Mouse (Mus musculus): ENCODE results near the gene Pfas. TPM values are rescaled to one million over a fixed set of nuclear protein-coding genes. Genes with fewer than 3 reads are reported as not detected.
"Not testable (repeated sequence)": the region's sequence is repeated elsewhere in the genome, so short reads cannot be mapped to it uniquely, and the experiment has no call there.

Gene Pfas
- polyA plus RNA-seq, 1 experiment from 2014 or later: 32.1 TPM

DNA sequence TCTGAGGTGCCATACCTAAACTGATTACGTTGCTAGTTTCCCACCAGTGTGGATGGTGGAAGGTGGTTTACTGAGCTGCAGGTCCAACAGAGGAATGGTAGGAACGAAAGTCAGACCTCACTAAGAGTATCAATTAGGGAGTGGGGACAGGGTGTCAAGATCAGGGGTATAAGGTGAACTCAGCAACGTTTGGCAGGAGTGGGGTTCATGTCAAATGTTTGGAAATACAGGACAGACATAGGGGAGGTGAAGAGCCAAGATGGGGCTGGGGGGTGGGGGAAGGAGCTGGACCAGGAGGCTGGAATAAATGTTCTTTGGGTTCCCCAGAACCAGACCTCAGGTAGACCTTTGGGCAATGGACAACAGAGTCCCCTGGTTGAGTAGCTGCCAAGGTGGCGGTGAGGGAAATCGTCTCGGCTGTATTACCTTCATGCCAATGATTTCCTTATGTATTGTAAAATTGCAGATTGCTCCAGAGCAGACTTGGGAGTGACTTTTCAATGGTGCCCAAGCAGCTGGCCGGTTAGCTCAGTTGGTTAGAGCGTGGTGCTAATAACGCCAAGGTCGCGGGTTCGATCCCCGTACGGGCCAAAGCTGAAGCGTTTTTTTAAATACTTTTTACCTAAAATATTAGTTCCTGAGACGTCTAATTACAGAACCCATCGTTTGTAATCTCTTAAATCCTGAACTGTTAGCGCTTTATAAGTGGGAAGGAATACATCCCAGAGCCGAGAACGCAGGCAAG, 28.4 kb upstream of the Pfas start:
- peak overlapping the region; percentile 68 for H3K4me3 ChIP-seq (replicated peaks)
- H3K9ac ChIP-seq: peak overlapping the region; percentile 68
- H3K9me3 ChIP-seq: no peaks in the 10 kb centered on the region
- H3K4me2 ChIP-seq (replicated peaks): peak overlapping the region; percentile 62
- H3K4me1 ChIP-seq (replicated peaks): peaks cover 11% of the 10 kb centered on the region
- H3K27me3 ChIP-seq (replicated peaks): no peaks in the 10 kb centered on the region
- H3K27ac ChIP-seq: peak overlapping the region; percentile 84
- H3K36me3 ChIP-seq: peaks cover 26% of the 10 kb centered on the region
- 8% methylated on average over 20 of the region's 20 CpGs for WGBS
- ATAC-seq: peak; percentile 17; the same call in 1 of the 2 replicates

DNA sequence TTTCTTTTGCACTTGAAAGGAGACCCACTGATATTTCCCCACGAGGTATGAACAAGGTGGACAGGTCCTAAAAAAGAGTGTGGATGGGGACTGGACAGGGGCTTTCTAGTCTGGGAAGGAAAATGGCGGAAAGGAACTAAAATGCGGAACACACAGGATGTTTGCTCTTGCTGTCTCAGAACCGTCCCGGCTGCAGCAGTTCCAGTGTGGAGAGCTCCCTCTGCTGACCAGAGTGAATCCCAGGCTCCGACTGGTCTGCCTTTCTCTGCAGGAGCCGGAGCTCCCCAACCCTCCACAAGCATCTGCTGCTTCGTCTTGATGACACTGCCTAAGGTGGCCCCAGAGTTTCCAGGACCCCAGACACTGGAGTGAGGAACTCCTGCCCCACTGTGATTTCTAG, 27.6 kb upstream of the Pfas start:
- ATAC-seq: peak; percentile 21; the same call in 1 of the 2 replicates
- Histone ChIP-seq H3K27me3 (replicated peaks) (no peaks in the 10 kb centered on the region), H3K36me3 (peaks cover 34% of the 10 kb centered on the region), H3K9me3 (no peaks in the 10 kb centered on the region), H3K4me2 (replicated peaks) (peak overlapping the region; percentile 62), H3K9ac (no peak overlapping the region), H3K4me3 (replicated peaks) (peak overlapping the region; percentile 68; the same call in 1 of the 2 replicates), H3K27ac (peak overlapping the region; percentile 68), H3K4me1 (replicated peaks) (peaks cover 11% of the 10 kb centered on the region)
- WGBS: 5% methylated on average over 8 of the region's 8 CpGs

DNA sequence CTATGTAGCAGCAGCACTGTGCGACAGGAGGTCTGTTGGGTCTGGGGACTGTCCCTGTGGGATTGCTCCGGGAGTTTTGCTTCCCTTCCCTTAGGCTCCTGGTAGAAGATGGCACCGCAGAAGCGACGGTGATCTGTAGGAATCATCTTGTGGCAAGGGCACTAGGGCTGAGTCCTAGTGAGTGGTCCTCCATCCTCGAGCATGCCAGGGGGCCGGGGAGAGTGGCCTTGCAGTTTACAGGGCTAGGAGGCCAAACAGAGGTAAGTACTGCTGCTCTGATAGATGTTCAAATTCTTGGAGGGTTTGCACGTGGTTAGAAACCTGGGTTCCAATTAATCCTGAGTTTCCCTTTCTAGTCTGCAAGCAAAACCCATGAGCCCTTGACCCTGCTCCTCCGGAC, 27.2 kb upstream of the Pfas start:
- H3K4me2 ChIP-seq (replicated peaks): peak overlapping the region; percentile 62
- 80% methylated on average over 9 of the region's 9 CpGs for WGBS
- H3K4me3 ChIP-seq (replicated peaks): no peak overlapping the region
- H3K4me1 ChIP-seq (replicated peaks): peaks cover 11% of the 10 kb centered on the region
- H3K9me3 ChIP-seq: no peaks in the 10 kb centered on the region
- no peak overlapping the region for H3K9ac ChIP-seq
- ATAC-seq: no peak
- no peaks in the 10 kb centered on the region for H3K27me3 ChIP-seq (replicated peaks)
- H3K27ac ChIP-seq: peak overlapping the region; percentile 68
- peaks cover 38% of the 10 kb centered on the region for H3K36me3 ChIP-seq

DNA sequence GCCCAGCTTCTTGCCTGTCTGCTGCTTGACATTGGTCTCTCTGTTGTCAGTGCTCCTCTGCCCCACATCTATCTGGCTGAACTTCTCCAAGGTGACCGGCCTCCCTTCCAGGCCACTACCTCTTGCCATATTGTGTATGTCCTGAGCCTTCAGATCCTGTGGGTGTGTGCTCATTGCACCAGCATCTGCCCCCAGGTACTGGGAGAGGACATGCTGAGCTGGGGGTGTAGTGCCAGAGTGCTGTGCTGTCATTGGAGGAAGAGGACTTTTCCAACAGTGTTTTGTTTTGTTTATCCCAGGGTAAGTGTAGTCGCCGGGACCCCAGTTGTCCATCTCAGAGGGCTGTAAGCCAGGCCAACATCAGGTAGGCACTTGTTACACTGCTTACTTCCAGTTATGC, 26.3 kb upstream of the Pfas start:
- Histone ChIP-seq H3K9me3 (no peaks in the 10 kb centered on the region), H3K9ac (no peak overlapping the region), H3K27ac (no peak overlapping the region), H3K4me1 (replicated peaks) (peaks cover 11% of the 10 kb centered on the region), H3K4me3 (replicated peaks) (no peak overlapping the region), H3K27me3 (replicated peaks) (no peaks in the 10 kb centered on the region), H3K36me3 (peaks cover 45% of the 10 kb centered on the region), H3K4me2 (replicated peaks) (no peak overlapping the region)
- ATAC-seq: no peak
- 91% methylated on average over 3 of the region's 3 CpGs for WGBS

DNA sequence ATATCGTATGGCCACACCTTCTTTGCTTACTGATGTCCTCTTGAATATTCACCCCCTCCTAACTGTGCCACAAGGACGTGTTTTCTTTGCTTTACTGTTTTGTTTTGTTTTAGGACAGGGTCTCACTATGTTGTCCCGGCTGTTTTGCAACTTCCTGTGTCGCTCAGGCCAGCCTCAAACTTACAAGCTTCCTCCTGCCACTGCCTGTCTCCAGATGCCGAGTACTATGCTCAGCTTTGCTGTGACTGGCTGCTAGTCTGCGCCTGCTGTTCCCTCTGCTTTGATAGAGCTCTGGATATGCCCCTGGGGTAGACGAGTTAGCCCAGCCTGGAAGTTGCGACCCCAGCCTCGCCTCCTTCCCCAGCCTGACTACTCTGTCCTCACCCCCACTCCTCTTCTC, 25.3 kb upstream of the Pfas start:
- Histone ChIP-seq H3K9me3 (no peaks in the 10 kb centered on the region), H3K4me1 (replicated peaks) (peaks cover 11% of the 10 kb centered on the region), H3K4me2 (replicated peaks) (0 out of 2 replicates have a peak overlapping the region, but pooled peaks have one; percentile 11), H3K4me3 (replicated peaks) (no peak overlapping the region), H3K9ac (no peak overlapping the region), H3K36me3 (peaks cover 49% of the 10 kb centered on the region), H3K27ac (no peak overlapping the region), H3K27me3 (replicated peaks) (no peaks in the 10 kb centered on the region)
- WGBS: 81% methylated on average over 9 of the region's 9 CpGs
- no peak for ATAC-seq

DNA sequence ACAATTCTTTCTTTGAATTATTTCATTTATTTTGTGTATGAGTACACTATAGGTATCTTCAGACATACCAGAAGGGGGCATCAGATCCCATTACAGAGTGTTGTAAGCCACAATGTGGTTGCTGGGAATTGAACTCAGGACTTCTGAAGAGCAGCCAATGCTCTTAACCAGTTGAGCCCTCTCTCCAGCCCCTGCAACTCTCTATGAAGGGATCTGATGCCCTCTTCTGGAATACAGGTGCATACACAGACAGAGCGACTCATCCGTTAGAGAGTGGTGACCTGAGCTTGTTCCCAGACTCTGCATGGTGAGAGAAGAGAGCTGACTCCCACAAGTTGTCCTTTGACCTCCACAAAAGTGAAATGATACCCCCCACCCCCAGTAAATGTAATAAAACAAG, 20.5 kb upstream of the Pfas start:
- Histone ChIP-seq H3K4me1 (replicated peaks) (no peaks in the 10 kb centered on the region), H3K27me3 (replicated peaks) (no peaks in the 10 kb centered on the region), H3K4me3 (replicated peaks) (no peak overlapping the region), H3K27ac (no peak overlapping the region), H3K4me2 (replicated peaks) (no peak overlapping the region), H3K36me3 (peaks cover 56% of the 10 kb centered on the region), H3K9ac (no peak overlapping the region), H3K9me3 (no peaks in the 10 kb centered on the region)
- no peak for ATAC-seq
- WGBS: 73% methylated on average over 2 of the region's 2 CpGs

DNA sequence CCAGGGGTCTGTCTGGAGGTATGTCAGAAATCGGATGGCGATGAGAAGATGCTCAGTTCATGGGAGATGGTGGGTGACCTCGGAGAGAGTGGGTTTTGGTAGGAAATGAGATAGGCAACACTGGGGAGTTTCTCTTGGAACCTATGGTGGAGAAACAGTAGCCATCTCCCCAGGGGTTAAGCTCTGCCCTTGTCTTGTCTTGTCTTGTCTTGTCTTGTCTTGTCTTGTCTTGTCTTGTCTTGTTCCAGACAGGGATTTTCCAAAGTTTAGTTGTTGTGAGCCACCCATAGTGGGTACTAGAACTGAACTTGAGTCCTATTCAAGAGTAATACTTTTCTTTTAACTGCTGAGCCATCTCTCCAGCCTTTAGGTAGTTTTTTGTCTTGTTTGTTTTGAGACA, 18.3 kb upstream of the Pfas start:
- Histone ChIP-seq H3K4me3 (replicated peaks) (no peak overlapping the region), H3K4me2 (replicated peaks) (no peak overlapping the region), H3K9me3 (no peaks in the 10 kb centered on the region), H3K36me3 (peaks cover 59% of the 10 kb centered on the region), H3K9ac (no peak overlapping the region), H3K27me3 (replicated peaks) (no peaks in the 10 kb centered on the region), H3K27ac (no peak overlapping the region), H3K4me1 (replicated peaks) (no peaks in the 10 kb centered on the region)
- 88% methylated on average over 3 of the region's 3 CpGs for WGBS
- ATAC-seq: no peak

DNA sequence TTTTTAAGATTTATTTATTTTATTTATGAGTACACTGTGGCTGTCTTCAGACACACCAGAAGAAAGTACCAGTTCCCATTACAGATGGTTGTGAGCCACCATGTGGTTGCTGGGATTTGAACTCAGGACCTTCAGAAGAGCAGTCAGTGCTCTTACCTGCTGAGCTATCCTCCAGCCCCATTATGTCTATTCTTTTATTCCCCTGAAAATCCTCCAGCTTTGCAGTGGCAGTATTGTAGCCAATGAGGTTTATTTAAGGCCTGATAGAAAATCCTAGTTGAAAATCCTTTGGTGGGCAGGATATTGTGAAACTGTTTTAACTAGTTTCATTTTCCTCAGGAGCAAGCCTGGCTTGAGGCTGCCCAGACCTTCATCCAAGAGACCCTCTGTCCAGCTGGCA, 12.4 kb upstream of the Pfas start:
- Histone ChIP-seq H3K27ac (no peak overlapping the region), H3K27me3 (replicated peaks) (no peaks in the 10 kb centered on the region), H3K9ac (no peak overlapping the region), H3K36me3 (peaks cover 21% of the 10 kb centered on the region), H3K4me3 (replicated peaks) (no peak overlapping the region), H3K9me3 (no peaks in the 10 kb centered on the region), H3K4me1 (replicated peaks) (0 out of 2 replicates have a peak, but pooled peaks cover 6% of the 10 kb centered on the region), H3K4me2 (replicated peaks) (no peak overlapping the region)
- ATAC-seq: no peak

DNA sequence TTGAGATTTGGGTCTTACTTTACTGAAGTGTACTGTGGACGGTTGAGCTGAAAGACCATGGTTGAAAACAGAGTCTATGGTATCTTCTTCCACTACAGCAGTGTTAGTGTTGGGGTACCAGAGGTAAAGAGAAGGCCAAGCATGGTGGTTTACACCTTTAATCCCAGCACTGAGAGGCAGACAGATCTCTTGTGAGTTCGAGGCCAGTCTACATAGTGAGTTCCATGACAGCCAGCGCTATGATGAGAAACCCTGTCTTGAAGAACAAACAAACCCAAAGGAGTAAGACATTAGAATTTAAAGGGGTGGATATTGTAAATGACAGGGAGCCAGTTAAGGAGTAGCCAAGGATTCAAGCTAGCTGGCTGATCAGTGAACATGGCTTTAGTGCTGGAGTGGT, 8.5 kb upstream of the Pfas start:
- Histone ChIP-seq H3K9me3 (no peaks in the 10 kb centered on the region), H3K27me3 (replicated peaks) (no peaks in the 10 kb centered on the region), H3K4me2 (replicated peaks) (peak overlapping the region; percentile 72), H3K4me3 (replicated peaks) (peak overlapping the region; percentile 56), H3K36me3 (0 out of 2 replicates have a peak, but pooled peaks cover 2% of the 10 kb centered on the region), H3K27ac (peak overlapping the region; percentile 90; the same call in 1 of the 2 replicates), H3K9ac (peak overlapping the region; percentile 69), H3K4me1 (replicated peaks) (0 out of 2 replicates have a peak, but pooled peaks cover 6% of the 10 kb centered on the region)
- WGBS: 54% methylated on average over 3 of the region's 3 CpGs
- no peak for ATAC-seq

DNA sequence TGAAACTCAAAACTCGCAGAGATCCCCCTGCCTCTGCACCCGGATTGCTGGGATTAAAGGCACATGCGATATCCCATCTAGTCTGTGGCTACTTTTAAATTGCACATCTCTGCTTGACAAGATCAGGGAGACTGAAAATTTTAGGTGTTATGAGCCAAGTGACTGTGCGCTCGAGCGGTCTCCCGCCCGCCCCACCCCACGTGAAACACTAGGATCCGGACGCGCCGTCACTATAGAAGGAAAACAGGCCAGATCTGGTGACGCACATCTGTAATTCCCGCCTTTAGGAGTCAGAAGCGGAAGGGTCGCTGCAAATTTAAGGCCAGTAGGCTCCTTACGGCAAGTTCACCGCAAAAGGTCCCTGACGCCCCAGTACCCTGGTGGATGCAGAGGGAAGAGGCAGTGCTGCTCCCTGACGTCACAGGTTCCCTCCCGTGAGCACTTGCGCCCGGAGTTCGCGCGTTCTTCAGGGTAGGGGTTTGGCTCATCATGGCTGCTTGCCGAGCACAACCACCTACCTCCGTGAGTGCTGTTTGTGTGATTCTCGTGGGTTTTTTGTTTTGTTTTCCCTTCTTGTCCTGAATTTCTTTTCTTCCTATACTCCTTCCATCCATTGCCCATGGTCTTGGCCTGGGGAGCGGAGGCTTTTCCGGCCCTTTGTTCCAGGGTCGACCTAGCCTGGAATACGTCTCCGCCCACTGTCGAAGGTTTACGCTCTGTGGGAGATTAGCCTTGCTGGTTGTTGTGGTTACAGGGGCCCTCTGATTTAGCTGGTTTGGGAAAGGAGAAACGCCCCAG, 7.6 kb upstream of the Pfas start, which contains the start of gene Ctc1:
Gene Ctc1 (plus strand): TSS at position 268 of the 798 bp plus-strand sequence.
- Histone ChIP-seq H3K36me3 (no peaks in the 10 kb centered on the region), H3K9me3 (no peaks in the 10 kb centered on the region), H3K4me2 (replicated peaks) (peak within 1 kb of the TSS; percentile 72), H3K4me3 (replicated peaks) (peak within 1 kb of the TSS; percentile 56), H3K27ac (peak within 1 kb of the TSS; percentile 90), H3K27me3 (replicated peaks) (no peaks in the 10 kb centered on the region), H3K9ac (peak within 1 kb of the TSS; percentile 69), H3K4me1 (replicated peaks) (peaks cover 6% of the 10 kb centered on the region; the same call in 1 of the 2 replicates)
- ATAC-seq: peak; percentile 96
- 2% methylated on average over 38 of the region's 38 CpGs for WGBS

DNA sequence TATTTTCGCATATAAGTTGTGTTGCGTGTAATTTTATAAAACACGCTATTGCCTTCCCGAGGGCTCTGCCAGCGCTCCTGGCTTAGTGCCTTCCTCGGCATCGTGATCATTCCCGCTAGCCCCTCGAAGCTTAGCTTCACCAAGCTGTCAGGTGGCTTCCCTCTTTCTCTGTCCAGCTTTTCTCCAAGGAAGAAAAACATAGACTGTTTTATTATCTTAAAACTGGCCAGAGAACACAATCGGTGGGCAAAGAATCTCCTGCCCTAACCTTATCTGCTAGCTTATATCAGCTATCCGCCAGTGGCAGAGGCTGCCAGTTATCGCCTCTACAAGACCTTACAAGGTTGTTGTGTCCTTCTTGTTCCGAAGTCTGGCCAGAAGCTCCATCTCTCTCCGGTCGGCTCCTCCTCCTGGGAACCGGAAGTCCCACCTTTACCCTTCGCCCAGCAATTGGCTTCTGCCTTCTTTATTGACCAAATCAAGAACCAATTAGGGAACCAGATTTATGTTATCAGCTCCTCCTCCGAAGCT, 3.9 kb upstream of the Pfas start:
- peak; percentile 74 for ATAC-seq
- under 1% methylated on average over 18 of the region's 18 CpGs for WGBS
- peak overlapping the region; percentile 56 for H3K9ac ChIP-seq
- H3K27ac ChIP-seq: peak overlapping the region; percentile 88
- no peaks in the 10 kb centered on the region for H3K27me3 ChIP-seq (replicated peaks)
- peak overlapping the region; percentile 45 for H3K4me3 ChIP-seq (replicated peaks)
- peak overlapping the region; percentile 72 for H3K4me2 ChIP-seq (replicated peaks)
- no peaks in the 10 kb centered on the region for H3K36me3 ChIP-seq
- no peaks in the 10 kb centered on the region for H3K9me3 ChIP-seq
- H3K4me1 ChIP-seq (replicated peaks): peaks cover 12% of the 10 kb centered on the region

DNA sequence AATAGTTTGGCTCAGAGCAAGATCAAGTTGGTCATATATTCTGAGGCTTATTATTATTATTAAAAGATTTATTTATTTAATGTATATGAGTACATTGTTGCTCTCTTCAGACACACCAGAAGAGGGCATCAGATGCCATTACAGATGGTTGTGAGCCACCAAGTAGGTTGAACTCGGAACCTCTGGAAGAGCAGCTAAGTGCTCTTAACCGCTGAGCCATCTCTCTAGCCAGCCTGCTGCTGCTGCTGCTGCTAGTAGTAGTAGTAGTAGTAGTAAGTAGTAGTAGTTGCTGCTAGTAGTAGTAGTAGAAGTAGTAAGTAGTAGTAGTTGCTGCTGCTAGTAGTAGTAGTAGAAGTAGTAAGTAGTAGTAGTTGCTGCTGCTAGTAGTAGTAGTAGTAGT, 3.2 kb upstream of the Pfas start:
- Histone ChIP-seq H3K4me3 (replicated peaks) (peak overlapping the region; percentile 45), H3K27ac (peak overlapping the region; percentile 88; the same call in 1 of the 2 replicates), H3K9ac (peak overlapping the region; percentile 56; the same call in 1 of the 2 replicates), H3K4me2 (replicated peaks) (peak overlapping the region; percentile 72)
- WGBS: 68% methylated on average over 2 of the region's 2 CpGs
- H3K4me1 ChIP-seq (replicated peaks); ATAC-seq; H3K9me3 ChIP-seq; H3K36me3 ChIP-seq; H3K27me3 ChIP-seq (replicated peaks): not testable (repeated sequence)
